Mouse (Mus musculus): ENCODE measurements around the gene Csnk1d.

GRCm38 (mm10) chr11:120940959-120941358 is 50.2 kb downstream of the Csnk1d start:
- TF ChIP-seq CTCF (IDR thresholded peaks at IDR 0.05; ENCODE audit: low read depth, low read length) (no peak), GATA1 (IDR thresholded peaks at IDR 0.05; ENCODE audit: borderline replicate concordance, low read length) (no peak)
